Mouse (Mus musculus) liver, postnatal 0 days (tissue): ENCODE measurements at regions not wholly inside any gene's neighbourhood (a gene's known extent, or its start where the extent isn't known, plus 50 kb on each side); places are given as distances from the start of the nearest gene placed in this dataset.

Source experiments
- ATAC-seq: fragments of 200-750 bp; cut with Nextera tagmentation; 2 replicates; pipeline ENCODE4 v1.8.0; 2017; ENCODE audit warnings: mild to moderate bottlenecking, moderate library complexity
- DNase-seq: peaks from one replicate; pipeline ENCODE4 v3.0.0-alpha.2; 2016
- H3K27ac ChIP-seq: fragments of 300-500 bp; sonication (generic); 2 replicates; pipeline ENCODE4 v1.5.1; 2014; ENCODE audit warnings: antibody characterized with exemption, moderate library complexity, mild to moderate bottlenecking, low read depth
- H3K27me3 ChIP-seq: fragments of 300-500 bp; sonication (generic); 2 replicates; pipeline ENCODE4 v1.6.1; 2014; ENCODE audit warnings: low read length, control low read depth, mixed read lengths; ENCODE audit not compliant: insufficient read depth
- H3K36me3 ChIP-seq: fragments of 300-500 bp; sonication (generic); replicated peaks from 2 replicates; pipeline ENCODE4 v1.6.1; 2014; ENCODE audit warnings: mild to moderate bottlenecking, control low read depth, low read length, moderate library complexity, mixed read lengths; ENCODE audit not compliant: insufficient read depth
- H3K4me1 ChIP-seq: fragments of 300-500 bp; sonication (generic); 2 replicates; pipeline ENCODE4 v1.6.1; 2014; ENCODE audit warnings: antibody characterized with exemption, mild to moderate bottlenecking, control low read depth; ENCODE audit not compliant: insufficient read depth
- H3K4me2 ChIP-seq: fragments of 300-500 bp; sonication (generic); 2 replicates; pipeline ENCODE4 v1.6.1; 2014; ENCODE audit warnings: low read depth, mild to moderate bottlenecking, low read length, moderate library complexity, mixed read lengths
- H3K4me3 ChIP-seq: fragments of 300-500 bp; sonication (generic); 2 replicates; pipeline ENCODE4 v1.5.1; 2014; ENCODE audit warnings: low read depth, low read length
- H3K9ac ChIP-seq: fragments of 300-500 bp; sonication (generic); replicated peaks from 2 replicates; pipeline ENCODE4 v1.6.1; 2014; ENCODE audit warnings: mild to moderate bottlenecking, moderate library complexity
- H3K9me3 ChIP-seq: fragments of 300-500 bp; sonication (generic); 2 replicates; pipeline ENCODE4 v1.6.1; 2016; ENCODE audit warnings: mild to moderate bottlenecking, control low read depth, low read length, mixed read lengths
- CTCF ChIP-seq: sonication (generic); IDR thresholded peaks from 2 replicates; pipeline ENCODE4 v1.5.1; 2016; ENCODE audit warnings: antibody characterized with exemption, low read depth
- EP300 ChIP-seq: IDR thresholded peaks from 2 replicates; pipeline ENCODE4 v1.6.1; 2016; ENCODE audit warnings: antibody characterized with exemption, low read depth, mild to moderate bottlenecking
- WGBS: fragments of 180-500 bp; shearing (Covaris S2); extraction: QIAGEN DNeasy Blood & Tissue Kit; methylation state at CpG from one replicate; pipeline ENCODE4 v1.1.7; 2014; ENCODE audit not compliant: insufficient replicate concordance; 5-methylcytosine and 5-hydroxymethylcytosine counted together

DNA sequence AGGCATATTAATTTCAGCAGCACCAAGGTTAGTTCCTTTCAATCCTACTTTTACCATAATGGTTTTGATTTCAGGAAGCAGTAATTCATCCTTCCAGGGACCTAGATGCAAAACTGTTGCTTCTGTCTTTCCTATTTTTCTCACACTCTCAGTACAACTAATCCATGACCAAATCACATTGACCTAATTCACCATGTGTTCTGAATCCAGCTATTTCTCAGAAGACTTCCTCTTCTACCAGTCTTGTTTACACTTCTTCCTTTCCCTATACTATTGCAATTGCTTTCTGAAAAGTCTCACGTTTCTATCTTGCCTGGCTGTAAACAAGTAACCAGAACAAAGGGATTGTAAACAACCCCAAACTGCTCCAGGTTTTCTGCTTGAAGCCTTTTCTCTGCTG is 1085.0 kb downstream of the Car8 start:
- WGBS, result 14% methylated on average over 1 of the region's 1 CpGs
- ATAC-seq, result no peak
- TF ChIP-seq EP300 (no peak), CTCF (no peak)

DNA sequence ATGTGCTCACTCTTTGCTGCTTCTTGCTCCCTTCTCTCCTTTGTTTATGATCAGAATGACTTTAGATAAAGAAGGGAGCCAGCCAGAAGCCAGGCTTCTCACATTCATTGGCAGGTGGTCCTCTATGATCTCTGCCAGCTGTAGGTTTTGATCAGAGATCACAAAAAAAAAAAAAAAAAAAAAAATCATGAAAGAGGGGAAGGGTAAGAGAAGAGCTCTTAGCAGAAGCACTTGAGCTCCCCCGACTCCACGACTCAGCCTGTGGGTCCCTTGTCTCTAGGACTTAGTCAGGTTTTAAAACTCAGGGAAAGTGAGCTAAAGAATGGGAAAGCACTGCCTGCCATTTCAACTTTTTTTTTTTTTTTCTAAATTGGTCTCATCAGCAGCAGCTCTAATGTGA is 1093.1 kb downstream of the Car8 start:
- Histone ChIP-seq H3K27ac (no peak overlapping the region), H3K4me2 (no peak overlapping the region), H3K27me3 (no peaks in the 10 kb centered on the region), H3K4me1 (no peaks in the 10 kb centered on the region), H3K36me3 (no peaks in the 10 kb centered on the region), H3K4me3 (no peak overlapping the region), H3K9me3 (no peaks in the 10 kb centered on the region), H3K9ac (no peak overlapping the region)
- no peak for TF ChIP-seq EP300
- TF ChIP-seq CTCF, result no peak
- DNase-seq (no peak), ATAC-seq (no peak)
- 70% methylated on average over 2 of the region's 2 CpGs for WGBS

More for the DNA sequence above, 1085.0 kb downstream of the Car8 start:
- DNase-seq, result no peak
- Histone ChIP-seq H3K27me3 (no peaks in the 10 kb centered on the region), H3K9me3 (no peaks in the 10 kb centered on the region), H3K36me3 (no peaks in the 10 kb centered on the region), H3K9ac (no peak overlapping the region), H3K4me1 (no peaks in the 10 kb centered on the region), H3K4me2 (no peak overlapping the region), H3K27ac (no peak overlapping the region), H3K4me3 (no peak overlapping the region)

DNA sequence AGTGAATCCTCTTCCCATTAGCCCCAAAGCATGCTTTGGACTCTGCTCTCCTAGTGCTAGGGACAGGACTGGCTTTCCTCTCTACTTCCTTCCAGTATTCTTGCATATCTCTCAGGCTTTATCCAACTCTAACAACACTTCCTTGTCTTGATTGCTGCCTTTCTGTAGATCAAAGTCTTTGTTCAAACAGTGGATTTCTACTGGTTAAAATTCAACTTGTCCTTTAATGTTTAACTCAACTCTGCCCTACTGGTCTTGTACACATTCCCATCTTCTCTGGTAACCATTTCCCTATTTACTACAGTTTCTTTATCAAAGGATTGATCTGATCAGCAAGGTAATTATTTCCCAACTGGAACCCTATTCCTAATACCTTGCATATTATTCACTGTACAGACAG is 1094.6 kb downstream of the Car8 start:
- no peak for TF ChIP-seq EP300
- Histone ChIP-seq H3K27ac (peak overlapping the region; percentile 69), H3K9ac (no peak overlapping the region), H3K9me3 (no peaks in the 10 kb centered on the region), H3K36me3 (no peaks in the 10 kb centered on the region), H3K4me3 (no peak overlapping the region), H3K4me1 (no peaks in the 10 kb centered on the region), H3K4me2 (peak overlapping the region; percentile 39), H3K27me3 (no peaks in the 10 kb centered on the region)
- ATAC-seq (peak; percentile 82), DNase-seq (no peak)

DNA sequence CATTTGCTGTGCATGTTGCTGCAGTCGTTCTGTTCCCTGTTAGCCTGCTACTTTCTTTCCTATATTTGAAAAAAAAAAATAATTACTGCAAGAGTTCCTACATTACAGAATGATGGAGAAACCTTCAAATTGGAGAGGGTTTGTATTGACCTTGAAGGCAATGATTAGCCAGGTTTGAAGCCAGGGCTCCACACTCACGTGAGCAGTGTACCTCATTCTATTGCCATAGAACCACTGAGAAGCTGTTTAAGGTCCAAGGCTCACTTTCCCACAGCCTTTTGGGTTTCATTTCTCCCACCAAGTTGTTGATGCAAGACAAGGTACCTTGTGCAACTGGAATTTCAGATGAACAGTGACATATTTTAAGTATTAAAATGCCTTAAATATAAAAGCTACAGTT is 1095.2 kb downstream of the Car8 start:
- Histone ChIP-seq H3K36me3 (no peaks in the 10 kb centered on the region), H3K27ac (peak overlapping the region; percentile 69), H3K4me3 (no peak overlapping the region), H3K27me3 (no peaks in the 10 kb centered on the region), H3K4me1 (no peaks in the 10 kb centered on the region), H3K4me2 (peak overlapping the region; percentile 39), H3K9ac (no peak overlapping the region), H3K9me3 (no peaks in the 10 kb centered on the region)
- ATAC-seq (peak; percentile 77), DNase-seq (peak; percentile 16)
- TF ChIP-seq CTCF (no peak), EP300 (0 out of 2 replicates have a peak, but pooled peaks have one; percentile 2)
- 56% methylated on average over 2 of the region's 2 CpGs for WGBS

DNA sequence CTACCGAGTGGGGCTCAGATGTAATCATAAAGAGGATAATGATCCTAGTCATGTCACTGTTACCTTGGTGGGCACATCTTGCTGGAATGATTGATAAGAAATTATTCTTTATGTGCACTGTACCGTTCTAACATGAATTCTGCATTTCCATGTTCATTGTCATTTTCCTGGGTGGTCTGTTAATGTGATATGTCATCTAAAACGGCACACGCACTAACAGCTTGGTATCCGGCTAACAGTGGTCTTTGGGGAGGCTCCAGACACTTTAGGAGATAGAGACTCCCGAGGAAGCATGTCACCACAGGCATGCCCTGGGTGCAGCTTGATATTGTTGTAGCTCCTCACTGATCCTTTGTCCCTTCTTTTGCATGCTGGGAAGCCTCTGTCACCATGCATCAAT is 1096.1 kb downstream of the Car8 start:
- H3K9ac ChIP-seq, result no peak overlapping the region
- WGBS, result 76% methylated on average over 6 of the region's 6 CpGs
- H3K27ac ChIP-seq, result no peak overlapping the region
- H3K36me3 ChIP-seq, result no peaks in the 10 kb centered on the region
- no peak overlapping the region for H3K4me2 ChIP-seq
- H3K9me3 ChIP-seq, result no peaks in the 10 kb centered on the region
- H3K4me3 ChIP-seq, result no peak overlapping the region
- no peak for DNase-seq
- TF ChIP-seq CTCF (no peak), EP300 (no peak)
- H3K27me3 ChIP-seq, result no peaks in the 10 kb centered on the region
- no peak for ATAC-seq
- no peaks in the 10 kb centered on the region for H3K4me1 ChIP-seq

DNA sequence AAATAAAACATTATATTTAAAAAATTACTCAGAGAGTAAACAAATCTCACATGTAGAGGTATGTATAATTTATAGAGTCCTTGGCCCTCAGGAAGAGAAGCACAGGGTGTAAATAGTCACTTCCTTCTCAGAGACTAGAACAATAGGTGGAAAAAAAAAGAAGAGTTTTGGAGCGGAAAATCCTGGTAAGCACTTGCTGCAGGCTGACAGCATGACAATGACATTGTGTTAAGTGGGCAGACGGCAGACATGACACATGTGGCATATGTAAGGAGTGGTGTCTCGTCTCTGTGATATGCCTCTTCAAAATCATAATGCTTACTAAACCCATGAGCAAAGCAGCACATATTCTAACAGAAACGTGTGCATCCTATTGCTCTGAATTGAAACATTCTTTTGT is 1126.7 kb downstream of the Car8 start:
- no peaks in the 10 kb centered on the region for H3K27me3 ChIP-seq
- 56% methylated on average over 4 of the region's 4 CpGs for whole genome bisulfite sequencing
- no peaks in the 10 kb centered on the region for H3K4me1 ChIP-seq
- H3K4me3 ChIP-seq, result no peak overlapping the region
- H3K4me2 ChIP-seq, result no peak overlapping the region
- H3K9me3 ChIP-seq, result no peaks in the 10 kb centered on the region
- no peak for DNase-seq
- TF ChIP-seq CTCF (no peak), EP300 (no peak)
- H3K36me3 ChIP-seq, result no peaks in the 10 kb centered on the region
- H3K27ac ChIP-seq, result no peak overlapping the region
- ATAC-seq, result no peak
- no peak overlapping the region for H3K9ac ChIP-seq

DNA sequence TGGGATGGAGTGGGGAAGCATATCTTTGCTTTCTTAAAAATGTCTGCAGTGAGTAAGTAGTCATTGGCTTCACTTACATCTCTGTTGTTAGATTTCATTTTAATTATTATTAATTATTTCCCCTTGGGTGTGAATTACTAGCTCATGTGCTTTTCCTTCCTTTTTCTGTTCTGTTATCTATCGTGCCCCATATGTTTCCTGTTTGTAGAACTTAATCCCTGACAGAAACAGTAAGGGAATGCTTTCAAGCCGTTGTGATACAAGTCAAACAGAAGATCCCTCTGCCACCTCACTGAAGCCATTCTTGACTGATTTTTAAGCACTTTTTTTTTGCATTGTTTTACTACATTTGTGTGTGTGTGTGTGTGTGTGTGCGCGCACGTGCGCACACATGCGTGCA is 1145.9 kb downstream of the Car8 start:
- H3K27ac ChIP-seq, result no peak overlapping the region
- DNase-seq, result no peak
- TF ChIP-seq CTCF, result no peak
- no peak for TF ChIP-seq EP300
- ATAC-seq, result no peak
- 64% methylated on average over 7 of the region's 7 CpGs for WGBS
- H3K9ac ChIP-seq, result no peak overlapping the region
- no peaks in the 10 kb centered on the region for H3K4me1 ChIP-seq
- no peak overlapping the region for H3K4me2 ChIP-seq
- H3K9me3 ChIP-seq, result no peaks in the 10 kb centered on the region
- H3K27me3 ChIP-seq, result no peaks in the 10 kb centered on the region
- no peaks in the 10 kb centered on the region for H3K36me3 ChIP-seq
- no peak overlapping the region for H3K4me3 ChIP-seq
